Mouse (Mus musculus) MEL (cell line): ENCODE measurements around the gene Calb2.

ENCODE experiments used
- CTCF ChIP-seq, 3 experiments: IDR thresholded peaks in 2 of 3; conservative IDR thresholded peaks in 1 of 3; 2 replicates each; pipeline ENCODE4 v1.5.1; 2011 to 2012; ENCODE audit warnings: low read length in 3 of 3, low read depth in 2 of 3, mild to moderate bottlenecking in 2 of 3, improper control_type of control experiment in 1 of 3, inconsistent platforms in 1 of 3, mixed read lengths in 1 of 3, moderate library complexity in 1 of 3; ENCODE audit not compliant: control insufficient read depth in 1 of 3, insufficient read depth in 1 of 3, poor library complexity in 1 of 3, severe bottlenecking in 1 of 3
- EP300 ChIP-seq, 2 experiments: IDR thresholded peaks; 2 replicates each; pipeline ENCODE4 v1.6.1; 2011; ENCODE audit warnings: improper control_type of control experiment in 2 of 2, low read length in 2 of 2, low read depth in 1 of 2, mild to moderate bottlenecking in 1 of 2
- GATA1 ChIP-seq: IDR thresholded peaks from 2 replicates; pipeline ENCODE4 v1.6.1; 2011; ENCODE audit warnings: low read depth, low read length, improper control_type of control experiment
- MAX ChIP-seq: IDR thresholded peaks from 2 replicates; pipeline ENCODE4 v1.6.1; 2011; ENCODE audit warnings: low read length, improper control_type of control experiment
- POLR2A ChIP-seq, 2 experiments: IDR thresholded peaks; 2 replicates each; pipeline ENCODE4 v1.6.1; 2011 to 2012; ENCODE audit warnings: low read length in 2 of 2, mild to moderate bottlenecking in 2 of 2, control low read depth in 1 of 2, improper control_type of control experiment in 1 of 2, low read depth in 1 of 2, moderate library complexity in 1 of 2; ENCODE audit not compliant: control insufficient read depth in 1 of 2, insufficient read depth in 1 of 2, poor library complexity in 1 of 2
- POLR2AphosphoS2 ChIP-seq: IDR thresholded peaks from 2 replicates; pipeline ENCODE4 v1.6.1; 2011; ENCODE audit warnings: low read length, improper control_type of control experiment
- SIN3A ChIP-seq: IDR thresholded peaks from 2 replicates; pipeline ENCODE4 v1.6.1; 2012; ENCODE audit warnings: low read length, improper control_type of control experiment, inconsistent platforms
- TAL1 ChIP-seq: IDR thresholded peaks from 2 replicates; pipeline ENCODE4 v1.6.1; 2012; ENCODE audit warnings: mild to moderate bottlenecking, inconsistent platforms, low read length, moderate library complexity, mixed read lengths
- ZC3H11A ChIP-seq: IDR thresholded peaks from 2 replicates; pipeline ENCODE4 v1.6.1; 2012; ENCODE audit warnings: low read depth, mild to moderate bottlenecking, inconsistent platforms, low read length, improper control_type of control experiment
- ZNF384 ChIP-seq: IDR thresholded peaks from 2 replicates; pipeline ENCODE4 v1.6.1; 2012; ENCODE audit warnings: low read depth, mild to moderate bottlenecking, inconsistent platforms, low read length, improper control_type of control experiment

GRCm38 (mm10) chr8:110183748-110184147 lies 15.7 kb upstream of the Calb2 start:
- no peak for TF ChIP-seq CTCF (IDR thresholded peaks at IDR 0.05 in 2 of 3, conservative IDR thresholded peaks at IDR 0.05 in 1 of 3; ENCODE audit: control insufficient read depth in 1 of 3, insufficient read depth in 1 of 3, low read depth in 2 of 3, low read length in 3 of 3, poor library complexity in 1 of 3, severe bottlenecking in 1 of 3)
- TF ChIP-seq ZNF384 = no peak
- TF ChIP-seq MAX = no peak
- no peak for TF ChIP-seq POLR2A (IDR thresholded peaks at IDR 0.05; ENCODE audit: control insufficient read depth in 1 of 2, insufficient read depth in 1 of 2, low read depth in 1 of 2, low read length in 2 of 2, poor library complexity in 1 of 2)
- TF ChIP-seq POLR2AphosphoS2 = no peak
- TF ChIP-seq EP300 (IDR thresholded peaks at IDR 0.05; ENCODE audit: low read depth in 1 of 2, low read length in 2 of 2) = no peak
- TF ChIP-seq TAL1 = no peak
- no peak for TF ChIP-seq SIN3A
- TF ChIP-seq ZC3H11A = no peak
- no peak for TF ChIP-seq GATA1
